Mouse (Mus musculus) kidney, adult 2 months (tissue): ENCODE data around the gene Tubd1.
A peak's percentile ranks its signal among the peaks of the same experiment; 100 is the strongest.

ENCODE experiments used
- CTCF ChIP-seq: fragments of 200-500 bp; conservative IDR thresholded peaks from 2 replicates; pipeline ENCODE4 v1.5.1; 2011; ENCODE audit warnings: low read depth, mild to moderate bottlenecking, control low read depth, low read length, moderate library complexity, mixed read lengths; ENCODE audit not compliant: insufficient read depth, insufficient read length
- POLR2A ChIP-seq: fragments of 200-500 bp; IDR thresholded peaks from one replicate; pipeline ENCODE4 v1.6.1; 2011; ENCODE audit warnings: low read depth, low read length, control low read depth

GRCm38 (mm10) chr11:86547412-86547811 is 2.6 kb downstream of the Tubd1 start:
- TF ChIP-seq POLR2A (no peak), CTCF (peak; percentile 21; the same call in 1 of the 2 replicates)
